Mouse (Mus musculus) megakaryocyte, embryonic 14.5 days (primary cell): Measurements from ENCODE around the gene Drp2. TPM values are rescaled to one million over a fixed set of nuclear protein-coding genes. Genes with fewer than 3 reads are reported as not detected.

ENCODE experiments used
- H3K27me3 ChIP-seq: replicated peaks from 2 replicates; pipeline ENCODE3; 2012; ENCODE audit warnings: inconsistent platforms
- H3K36me3 ChIP-seq: replicated peaks from 2 replicates; pipeline ENCODE3; 2012; ENCODE audit warnings: low read length, inconsistent platforms, mixed read lengths
- H3K4me1 ChIP-seq: 2 replicates; pipeline ENCODE4 v1.6.1; 2012; ENCODE audit warnings: inconsistent platforms
- H3K4me3 ChIP-seq: replicated peaks from 2 replicates; pipeline ENCODE3; 2012; ENCODE audit warnings: moderate library complexity, mild to moderate bottlenecking, inconsistent platforms
- H3K9me3 ChIP-seq: 2 replicates; pipeline ENCODE4 v1.6.1; 2012; ENCODE audit warnings: inconsistent platforms
- FLI1 ChIP-seq: IDR thresholded peaks from 2 replicates; pipeline ENCODE4 v1.6.1; 2012; ENCODE audit warnings: low read length, inconsistent platforms, mixed read lengths
- GATA1 ChIP-seq: IDR thresholded peaks from 3 replicates; pipeline ENCODE4 v1.6.1; 2012; ENCODE audit warnings: mixed read lengths, low read length, inconsistent platforms, borderline replicate concordance
- polyA plus RNA-seq: library from polyadenylated mRNA; stranded (reverse); fragments of >175 nt; gene quantifications from 2 replicates; pipeline ENCODE4 v1.2.3, GENCODE M21; 2012; ENCODE audit warnings: low replicate concordance; ENCODE audit not compliant: insufficient read depth

The Drp2 gene
- polyA plus RNA-seq, 1 experiment = not detected

GRCm38 (mm10) chrX:134500651-134501050 is 96.3 kb downstream of the Drp2 start:
- Histone ChIP-seq H3K4me1 (no peaks in the 10 kb centered on the region), H3K9me3 (no peaks in the 10 kb centered on the region), H3K36me3 (no peaks in the 10 kb centered on the region), H3K4me3 (no peak overlapping the region), H3K27me3 (peaks cover 5% of the 10 kb centered on the region)
- TF ChIP-seq FLI1 (no peak), GATA1 (no peak)

Other genes with a start within 250 kb of the Drp2 start
- not detected in 2 replicates for gene Xkrx, start 242.5 kb upstream of the Drp2 start, polyA plus RNA-seq
- gene Arl13a, start 217.1 kb upstream of the Drp2 start, polyA plus RNA-seq = not detected in 2 replicates
- gene Nox1, start 182.6 kb upstream of the Drp2 start, polyA plus RNA-seq = not detected in 2 replicates
- gene Trmt2b, start 127.6 kb upstream of the Drp2 start, polyA plus RNA-seq = 0.51 and 0.58 TPM in 2 replicates
- gene Tmem35a, start 109.3 kb upstream of the Drp2 start, polyA plus RNA-seq = not detected in 2 replicates
- 0.15 TPM in 1 of 2 replicates, not detected in the other for gene Cenpi, start 96.5 kb upstream of the Drp2 start, polyA plus RNA-seq
- not detected in 2 replicates for gene Taf7l, start 71.9 kb downstream of the Drp2 start, polyA plus RNA-seq
- gene Timm8a1, start 137.3 kb downstream of the Drp2 start, polyA plus RNA-seq = 4.0 TPM in 1 of 2 replicates, not detected in the other
- gene Btk, start 179.0 kb downstream of the Drp2 start, polyA plus RNA-seq = 24.4 TPM in 1 of 2 replicates, not detected in the other
- 18.7 and 134 TPM in 2 replicates for gene Rpl36a, start 181.1 kb downstream of the Drp2 start, polyA plus RNA-seq
- 1.5 TPM in 1 of 2 replicates, not detected in the other for gene Gla, start 196.6 kb downstream of the Drp2 start, polyA plus RNA-seq
- gene Hnrnph2, start 196.6 kb downstream of the Drp2 start, polyA plus RNA-seq = 1.9 and 11.7 TPM in 2 replicates